Mouse (Mus musculus) liver, adult 2 months (tissue): ENCODE measurements around the gene Clic1.

Experiments
- CTCF ChIP-seq: fragments of 200-500 bp; IDR thresholded peaks from 2 replicates; pipeline ENCODE4 v1.5.1; 2011; ENCODE audit warnings: low read depth, low read length, control low read depth
- POLR2A ChIP-seq: fragments of 200-500 bp; IDR thresholded peaks from 2 replicates; pipeline ENCODE4 v1.6.1; 2011; ENCODE audit warnings: low read length, control low read depth; ENCODE audit not compliant: insufficient read depth; ENCODE audit errors: extremely low read depth

DNA sequence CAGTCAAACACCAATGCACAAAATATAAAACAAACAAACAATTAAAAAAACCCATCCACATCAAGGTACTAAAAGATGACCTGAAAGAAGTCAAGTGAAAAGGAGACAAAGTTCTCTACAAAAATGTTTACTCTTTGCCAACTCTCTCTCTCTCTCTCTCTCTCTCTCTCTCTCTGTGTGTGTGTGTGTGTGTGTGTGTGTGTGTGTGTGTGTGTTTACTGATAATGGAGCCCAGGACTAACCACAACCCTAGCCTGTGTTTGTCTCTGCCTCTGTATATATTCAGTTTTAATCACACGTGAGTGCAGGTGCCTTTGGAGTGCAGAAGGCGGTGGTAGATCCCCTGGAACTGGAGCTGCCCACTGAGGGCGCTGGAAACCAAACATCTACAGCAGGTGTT, 7.3 kb downstream of the Clic1 start:
- no peak for TF ChIP-seq CTCF
- TF ChIP-seq POLR2A = no peak
